Mouse (Mus musculus) liver, embryonic 14.5 days (tissue): ENCODE results near the gene Ikzf1.

Experiments
- CTCF ChIP-seq: IDR thresholded peaks from 2 replicates; pipeline ENCODE4 v1.5.1; 2016; ENCODE audit warnings: antibody characterized with exemption, low read depth, control low read depth
- EP300 ChIP-seq: IDR thresholded peaks from 2 replicates; pipeline ENCODE4 v1.6.1; 2016; ENCODE audit warnings: antibody characterized with exemption, low read depth

GRCm38 (mm10) chr11:11742626-11743025 is 57.8 kb downstream of the Ikzf1 start:
- TF ChIP-seq CTCF (peak; percentile 91), EP300 (peak; percentile 86)
